Mouse (Mus musculus): ENCODE data around the gene Zfp13. TPM values are rescaled to one million over a fixed set of nuclear protein-coding genes. Genes with fewer than 3 reads are reported as not detected.

Gene Zfp13
- polyA plus RNA-seq, 1 experiment, result 2.9 TPM

- 0 out of 2 replicates have a peak, but pooled peaks cover 2% of the 10 kb centered on the region for H3K4me1 ChIP-seq (ENCODE audit: control insufficient read depth, insufficient read depth, insufficient read length)
- H3K4me3 ChIP-seq (ENCODE audit: extremely low read depth, insufficient read depth, insufficient read length), result peak overlapping the region; percentile 58
- WGBS, result 9% methylated on average over 34 of the region's 34 CpGs
- TF ChIP-seq POLR2A (IDR thresholded peaks at IDR 0.05; ENCODE audit: low read depth, low read length) (no peak), CTCF (IDR thresholded peaks at IDR 0.05; ENCODE audit: extremely low read depth, insufficient read depth, insufficient read length, insufficient replicate concordance) (no peak)
- no peak overlapping the region for H3K27ac ChIP-seq (ENCODE audit: insufficient read depth, low read length)
- H3K27me3 ChIP-seq (ENCODE audit: control insufficient read depth, insufficient read depth, low read length), result no peaks in the 10 kb centered on the region
- H3K36me3 ChIP-seq (ENCODE audit: control insufficient read depth, insufficient read depth, low read length), result no peaks in the 10 kb centered on the region
- DNase-seq (ENCODE audit: low read depth in 1 of 2, low spot score in 2 of 2), result peak; percentile 33 to 78
Measured at GRCm38 (mm10) chr17:23592208-23592925, 6.9 kb downstream of the Zfp13 start.

GRCm38 (mm10) chr17:23587253-23587652 is 12.0 kb downstream of the Zfp13 start:
- 89% methylated on average over 2 of the region's 2 CpGs for WGBS
- H3K4me3 ChIP-seq (ENCODE audit: extremely low read depth, insufficient read depth, insufficient read length), result no peak overlapping the region

GRCm38 (mm10) chr17:23585721-23586491 is 13.4 kb downstream of the Zfp13 start:
- no peak overlapping the region for H3K27ac ChIP-seq (ENCODE audit: insufficient read depth, low read length)
- no peak for TF ChIP-seq POLR2A (IDR thresholded peaks at IDR 0.05; ENCODE audit: low read depth, low read length)
- no peak for TF ChIP-seq CTCF (IDR thresholded peaks at IDR 0.05; ENCODE audit: extremely low read depth, insufficient read depth, insufficient read length, insufficient replicate concordance)
- H3K27me3 ChIP-seq (ENCODE audit: control insufficient read depth, insufficient read depth, low read length), result no peaks in the 10 kb centered on the region
- 5% methylated on average over 22 of the region's 22 CpGs for WGBS
- H3K4me1 ChIP-seq (ENCODE audit: control insufficient read depth, insufficient read depth, insufficient read length), result no peaks in the 10 kb centered on the region; the same call in 1 of the 2 replicates
- no peaks in the 10 kb centered on the region for H3K36me3 ChIP-seq (ENCODE audit: control insufficient read depth, insufficient read depth, low read length)
- H3K4me3 ChIP-seq (ENCODE audit: extremely low read depth, insufficient read depth, insufficient read length), result peak overlapping the region; percentile 44; the same call in 1 of the 2 replicates
- DNase-seq (ENCODE audit: low read depth in 1 of 2, low spot score in 2 of 2), result no peak

More at GRCm38 (mm10) chr17:23587253-23587652, 12.0 kb downstream of the Zfp13 start:
- Histone ChIP-seq H3K4me1 (ENCODE audit: control insufficient read depth, insufficient read depth, insufficient read length) (peaks cover 1% of the 10 kb centered on the region; the same call in 1 of the 2 replicates), H3K36me3 (ENCODE audit: control insufficient read depth, insufficient read depth, low read length) (no peaks in the 10 kb centered on the region), H3K27ac (ENCODE audit: insufficient read depth, low read length) (no peak overlapping the region), H3K27me3 (ENCODE audit: control insufficient read depth, insufficient read depth, low read length) (no peaks in the 10 kb centered on the region)
- TF ChIP-seq POLR2A (IDR thresholded peaks at IDR 0.05; ENCODE audit: low read depth, low read length) (no peak), CTCF (IDR thresholded peaks at IDR 0.05; ENCODE audit: extremely low read depth, insufficient read depth, insufficient read length, insufficient replicate concordance) (no peak)
- no peak for DNase-seq (ENCODE audit: low read depth in 1 of 2, low spot score in 2 of 2)

GRCm38 (mm10) chr17:23584786-23585185 is 14.5 kb downstream of the Zfp13 start:
- H3K4me1 ChIP-seq (ENCODE audit: control insufficient read depth, insufficient read depth, insufficient read length), result no peaks in the 10 kb centered on the region; the same call in 1 of the 2 replicates
- 81% methylated on average over 8 of the region's 8 CpGs for WGBS
- no peak overlapping the region for H3K27ac ChIP-seq (ENCODE audit: insufficient read depth, low read length)
- DNase-seq (ENCODE audit: low read depth in 1 of 2, low spot score in 2 of 2), result no peak
- no peaks in the 10 kb centered on the region for H3K36me3 ChIP-seq (ENCODE audit: control insufficient read depth, insufficient read depth, low read length)
- TF ChIP-seq CTCF (IDR thresholded peaks at IDR 0.05; ENCODE audit: extremely low read depth, insufficient read depth, insufficient read length, insufficient replicate concordance), result no peak
- no peak for TF ChIP-seq POLR2A (IDR thresholded peaks at IDR 0.05; ENCODE audit: low read depth, low read length)
- no peak overlapping the region for H3K4me3 ChIP-seq (ENCODE audit: extremely low read depth, insufficient read depth, insufficient read length)
- no peaks in the 10 kb centered on the region for H3K27me3 ChIP-seq (ENCODE audit: control insufficient read depth, insufficient read depth, low read length)

- H3K27me3 ChIP-seq (ENCODE audit: control insufficient read depth, insufficient read depth, low read length), result no peaks in the 10 kb centered on the region
- H3K4me1 ChIP-seq (ENCODE audit: control insufficient read depth, insufficient read depth, insufficient read length), result no peaks in the 10 kb centered on the region
- H3K36me3 ChIP-seq (ENCODE audit: control insufficient read depth, insufficient read depth, low read length), result no peaks in the 10 kb centered on the region
- no peak overlapping the region for H3K4me3 ChIP-seq (ENCODE audit: extremely low read depth, insufficient read depth, insufficient read length)
- WGBS, result 91% methylated on average over 38 of the region's 38 CpGs
- no peak for TF ChIP-seq POLR2A (IDR thresholded peaks at IDR 0.05; ENCODE audit: low read depth, low read length)
- no peak for TF ChIP-seq CTCF (IDR thresholded peaks at IDR 0.05; ENCODE audit: extremely low read depth, insufficient read depth, insufficient read length, insufficient replicate concordance)
- no peak overlapping the region for H3K27ac ChIP-seq (ENCODE audit: insufficient read depth, low read length)
- DNase-seq (ENCODE audit: low read depth in 1 of 2, low spot score in 2 of 2), result no peak
Measured at GRCm38 (mm10) chr17:23575951-23576552, 23.2 kb downstream of the Zfp13 start.

- WGBS, result 90% methylated on average over 8 of the region's 8 CpGs
- H3K27ac ChIP-seq (ENCODE audit: insufficient read depth, low read length), result no peak overlapping the region
- no peaks in the 10 kb centered on the region for H3K4me1 ChIP-seq (ENCODE audit: control insufficient read depth, insufficient read depth, insufficient read length)
- no peaks in the 10 kb centered on the region for H3K27me3 ChIP-seq (ENCODE audit: control insufficient read depth, insufficient read depth, low read length)
- no peak for TF ChIP-seq POLR2A (IDR thresholded peaks at IDR 0.05; ENCODE audit: low read depth, low read length)
- TF ChIP-seq CTCF (IDR thresholded peaks at IDR 0.05; ENCODE audit: extremely low read depth, insufficient read depth, insufficient read length, insufficient replicate concordance), result no peak
- no peak for DNase-seq (ENCODE audit: low read depth in 1 of 2, low spot score in 2 of 2)
- H3K36me3 ChIP-seq (ENCODE audit: control insufficient read depth, insufficient read depth, low read length), result no peaks in the 10 kb centered on the region
- no peak overlapping the region for H3K4me3 ChIP-seq (ENCODE audit: extremely low read depth, insufficient read depth, insufficient read length)
Measured at GRCm38 (mm10) chr17:23574130-23574529, 25.2 kb downstream of the Zfp13 start.

Data from spleen, adult 2 months (tissue).